Mouse (Mus musculus) lung, embryonic 16.5 days (tissue): ENCODE data around the gene Shcbp1l. TPM values are rescaled to one million over a fixed set of nuclear protein-coding genes. Genes with fewer than 3 reads are reported as not detected.
"Not testable (repeated sequence)": the region's sequence is repeated elsewhere in the genome, so short reads cannot be mapped to it uniquely, and the experiment has no call there.

Experiments used
- ATAC-seq: fragments of 200-750 bp; cut with Nextera tagmentation; 2 replicates; pipeline ENCODE4 v1.8.0; 2017; ENCODE audit warnings: low read depth, mild to moderate bottlenecking, moderate library complexity
- H3K27ac ChIP-seq: fragments of 300-500 bp; sonication (generic); 2 replicates; pipeline ENCODE4 v1.5.1; 2014; ENCODE audit warnings: mild to moderate bottlenecking, control low read depth, low read length
- H3K27me3 ChIP-seq: fragments of 300-500 bp; sonication (generic); 2 replicates; pipeline ENCODE4 v1.6.1; 2014; ENCODE audit warnings: low read depth, low read length, mixed read lengths; ENCODE audit not compliant: control insufficient read depth, insufficient read depth
- H3K36me3 ChIP-seq: fragments of 300-500 bp; sonication (generic); 2 replicates; pipeline ENCODE4 v1.6.1; 2014; ENCODE audit warnings: low read length; ENCODE audit not compliant: control insufficient read depth, insufficient read depth
- H3K4me1 ChIP-seq: fragments of 300-500 bp; sonication (generic); replicated peaks from 2 replicates; pipeline ENCODE4 v1.6.1; 2014; ENCODE audit warnings: low read length, mixed read lengths; ENCODE audit not compliant: control insufficient read depth, insufficient read depth
- H3K4me2 ChIP-seq: fragments of 300-500 bp; sonication (generic); 2 replicates; pipeline ENCODE4 v1.6.1; 2014; ENCODE audit warnings: low read depth, low read length, control low read depth
- H3K4me3 ChIP-seq: fragments of 300-500 bp; sonication (generic); 2 replicates; pipeline ENCODE4 v1.5.1; 2014; ENCODE audit warnings: mild to moderate bottlenecking, low read length, control low read depth
- H3K9ac ChIP-seq: fragments of 300-500 bp; sonication (generic); 2 replicates; pipeline ENCODE4 v1.6.1; 2014; ENCODE audit warnings: low read length, control low read depth
- H3K9me3 ChIP-seq: fragments of 300-500 bp; sonication (generic); 2 replicates; pipeline ENCODE4 v1.6.1; 2016; ENCODE audit warnings: low read length; ENCODE audit not compliant: control insufficient read depth
- WGBS: fragments of 180-500 bp; shearing (Covaris S2); extraction: QIAGEN DNeasy Blood & Tissue Kit; methylation state at CpG from one replicate; pipeline ENCODE4 v1.1.7; 2014; 5-methylcytosine and 5-hydroxymethylcytosine counted together
- polyA plus RNA-seq: library from polyadenylated mRNA; unstranded; fragments of >200 nt; fragmentation: Nextera tagmentation; extraction: Ambion mirVana; gene quantifications from 2 replicates; pipeline ENCODE4 v1.2.1, GENCODE M21; 2015

Shcbp1l gene
- polyA plus RNA-seq, 1 experiment from 2014 or later: 0.21 TPM

DNA sequence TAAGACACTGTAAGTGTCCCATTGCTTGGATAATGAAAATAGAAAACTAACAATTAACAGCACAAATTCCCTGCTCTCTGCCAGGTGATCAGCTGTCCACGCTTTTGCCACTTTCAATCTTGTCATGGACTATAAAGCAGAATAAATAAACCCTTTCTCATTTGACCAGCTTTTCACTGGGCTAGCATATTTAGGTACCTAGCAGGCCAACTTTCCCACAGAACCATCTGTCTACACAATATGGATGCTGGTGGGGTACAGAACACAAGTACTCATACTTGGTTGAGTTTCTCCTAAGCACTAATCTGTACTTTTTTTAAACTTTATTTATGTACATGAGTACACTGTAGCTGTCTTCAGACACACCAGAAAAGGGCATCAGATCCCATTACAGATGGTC lies 54.3 kb downstream of the Shcbp1l start:
- no peak overlapping the region for H3K9ac ChIP-seq
- ATAC-seq: no peak
- no peaks in the 10 kb centered on the region for H3K27me3 ChIP-seq
- WGBS: 94% methylated on average over 1 of the region's 1 CpGs
- H3K36me3 ChIP-seq: peaks cover 54% of the 10 kb centered on the region
- H3K4me3 ChIP-seq: no peak overlapping the region
- H3K4me1 ChIP-seq: peaks cover 7% of the 10 kb centered on the region
- H3K27ac ChIP-seq: no peak overlapping the region
- no peaks in the 10 kb centered on the region for H3K9me3 ChIP-seq
- no peak overlapping the region for H3K4me2 ChIP-seq

DNA sequence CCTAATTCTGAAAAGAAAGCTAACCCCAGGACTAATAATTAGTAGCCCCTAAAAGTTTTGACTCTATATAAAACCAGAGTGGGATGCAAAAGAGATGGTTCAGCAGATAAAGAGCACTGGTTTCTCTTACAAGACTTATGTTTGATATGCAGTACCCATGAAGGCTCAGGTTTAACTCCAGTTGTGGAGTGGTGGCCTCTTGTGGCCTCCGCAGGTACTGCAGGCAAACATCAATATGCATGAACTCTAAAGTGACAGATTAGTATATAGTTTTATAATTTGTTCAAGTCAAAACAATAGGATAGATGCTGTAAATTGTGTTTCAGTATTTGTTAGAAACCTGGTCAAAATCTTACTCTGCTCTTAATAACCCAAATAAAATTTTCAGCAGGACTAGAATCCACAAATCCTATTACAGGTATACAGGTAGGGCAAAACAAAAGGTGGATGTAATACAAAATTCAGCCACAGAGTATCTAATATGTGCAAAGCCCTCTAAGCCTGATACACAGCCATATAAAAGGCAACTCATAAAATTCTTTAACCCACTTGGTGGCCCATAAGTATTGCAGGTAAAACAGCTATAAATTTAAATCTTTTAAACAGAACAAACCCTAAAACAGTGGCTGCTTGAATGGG lies 55.5 kb downstream of the Shcbp1l start:
- peaks cover 46% of the 10 kb centered on the region for H3K36me3 ChIP-seq
- H3K9me3 ChIP-seq: no peaks in the 10 kb centered on the region
- H3K27ac ChIP-seq: no peak overlapping the region
- no peak overlapping the region for H3K4me3 ChIP-seq
- 26% methylated on average over 1 of the region's 1 CpGs for WGBS
- ATAC-seq: no peak
- no peaks in the 10 kb centered on the region for H3K27me3 ChIP-seq
- peaks cover 19% of the 10 kb centered on the region for H3K4me1 ChIP-seq
- no peak overlapping the region for H3K9ac ChIP-seq
- H3K4me2 ChIP-seq: no peak overlapping the region

GRCm38 (mm10) chr1:153481025-153481412 lies 56.1 kb downstream of the Shcbp1l start:
- Histone ChIP-seq H3K27me3 (no peaks in the 10 kb centered on the region), H3K9ac (no peak overlapping the region), H3K4me3 (no peak overlapping the region), H3K9me3 (no peaks in the 10 kb centered on the region), H3K4me2 (no peak overlapping the region), H3K36me3 (peaks cover 45% of the 10 kb centered on the region), H3K4me1 (peaks cover 20% of the 10 kb centered on the region), H3K27ac (no peak overlapping the region)
- ATAC-seq: peak; percentile 66
- 59% methylated on average over 1 of the region's 1 CpGs for WGBS

DNA sequence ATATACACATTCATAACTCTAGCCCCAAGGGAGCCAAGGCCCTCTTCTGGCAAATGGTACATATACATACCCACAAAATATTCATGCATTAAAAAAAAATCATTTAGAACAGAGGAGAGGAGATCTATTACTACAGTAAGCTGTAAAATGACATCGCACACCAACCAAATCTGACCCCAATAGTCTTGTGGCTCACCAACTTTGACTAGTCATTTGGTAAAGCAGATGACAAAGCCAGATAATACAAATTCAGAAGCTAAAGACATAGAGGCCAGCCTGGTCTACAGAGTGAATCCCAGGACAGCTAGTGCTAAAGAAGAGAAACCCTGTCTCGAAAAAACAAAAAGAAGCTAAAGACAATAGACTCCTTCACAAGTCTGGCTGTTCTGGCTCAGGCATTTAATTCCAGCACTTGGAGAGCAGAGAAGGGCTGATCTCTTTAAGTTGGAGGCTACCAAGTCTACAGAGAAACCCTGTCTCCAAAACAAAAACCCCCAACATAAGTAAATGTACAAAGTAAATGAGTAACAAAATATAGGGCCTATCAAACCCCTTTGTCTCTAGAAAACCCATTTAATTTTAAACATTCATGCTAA lies 60.3 kb downstream of the Shcbp1l start:
- ATAC-seq: no peak

GRCm38 (mm10) chr1:153486120-153486519 lies 61.2 kb downstream of the Shcbp1l start:
- not testable (repeated sequence) for H3K27ac ChIP-seq, ATAC-seq, H3K27me3 ChIP-seq, H3K9me3 ChIP-seq
- H3K36me3 ChIP-seq: peaks cover 15% of the 10 kb centered on the region
- peak overlapping the region; percentile 99 for H3K9ac ChIP-seq
- H3K4me2 ChIP-seq: peak overlapping the region; percentile 86
- 2% methylated on average over 6 of the region's 6 CpGs for WGBS
- peak overlapping the region; percentile 100 for H3K4me3 ChIP-seq
- H3K4me1 ChIP-seq: peaks cover 22% of the 10 kb centered on the region

More for the DNA sequence above, 60.3 kb downstream of the Shcbp1l start:
- Histone ChIP-seq H3K4me3 (peak overlapping the region; percentile 42), H3K4me1 (peaks cover 22% of the 10 kb centered on the region), H3K27me3 (no peaks in the 10 kb centered on the region), H3K9ac (peak overlapping the region; percentile 32), H3K27ac (no peak overlapping the region), H3K4me2 (peak overlapping the region; percentile 86), H3K9me3 (no peaks in the 10 kb centered on the region), H3K36me3 (peaks cover 23% of the 10 kb centered on the region)
- 37% methylated on average over 2 of the region's 2 CpGs for WGBS

DNA sequence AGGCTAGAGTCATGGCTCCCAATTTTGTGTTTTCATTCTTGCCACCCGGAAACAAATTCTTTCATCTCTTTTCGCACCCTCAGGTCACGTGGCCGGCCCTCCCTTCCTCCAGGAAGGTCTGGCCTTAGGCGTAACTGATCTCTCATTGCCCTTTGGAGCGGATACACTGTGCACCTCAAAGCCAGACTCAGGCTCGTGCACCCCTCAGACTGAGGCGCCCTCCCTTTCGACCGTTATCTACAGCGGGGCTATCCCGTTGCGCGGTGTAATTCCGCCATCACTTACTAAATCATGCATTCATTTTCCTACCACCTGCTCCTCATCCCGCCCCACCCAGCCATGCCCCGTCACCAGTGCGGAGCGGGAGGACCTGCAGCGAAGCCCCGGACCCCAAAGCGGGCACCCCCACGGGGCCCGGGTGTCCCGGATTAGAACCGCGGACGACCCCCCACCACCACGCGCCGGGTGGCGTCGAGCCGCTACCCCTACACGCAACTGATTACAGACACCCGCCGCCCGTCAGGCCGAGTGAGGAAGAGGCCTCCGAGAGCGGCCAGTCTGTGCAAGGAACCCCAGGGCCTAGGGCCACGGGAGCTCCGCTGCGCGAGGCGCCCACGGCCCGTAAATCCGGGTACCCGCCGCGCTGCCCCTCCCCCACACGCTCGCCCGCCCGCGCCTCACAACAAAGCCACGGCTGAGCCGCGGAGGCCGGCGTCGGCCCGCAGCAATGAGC lies 62.0 kb downstream of the Shcbp1l start:
- H3K9ac ChIP-seq: peak overlapping the region; percentile 99
- no peaks in the 10 kb centered on the region for H3K27me3 ChIP-seq
- H3K27ac ChIP-seq: peak overlapping the region; percentile 85
- peaks cover 22% of the 10 kb centered on the region for H3K4me1 ChIP-seq
- H3K4me3 ChIP-seq: peak overlapping the region; percentile 100
- H3K9me3 ChIP-seq: no peaks in the 10 kb centered on the region
- under 1% methylated on average over 47 of the region's 64 CpGs for WGBS
- peak; percentile 77 for ATAC-seq
- peak overlapping the region; percentile 86 for H3K4me2 ChIP-seq
- peaks cover 9% of the 10 kb centered on the region for H3K36me3 ChIP-seq

DNA sequence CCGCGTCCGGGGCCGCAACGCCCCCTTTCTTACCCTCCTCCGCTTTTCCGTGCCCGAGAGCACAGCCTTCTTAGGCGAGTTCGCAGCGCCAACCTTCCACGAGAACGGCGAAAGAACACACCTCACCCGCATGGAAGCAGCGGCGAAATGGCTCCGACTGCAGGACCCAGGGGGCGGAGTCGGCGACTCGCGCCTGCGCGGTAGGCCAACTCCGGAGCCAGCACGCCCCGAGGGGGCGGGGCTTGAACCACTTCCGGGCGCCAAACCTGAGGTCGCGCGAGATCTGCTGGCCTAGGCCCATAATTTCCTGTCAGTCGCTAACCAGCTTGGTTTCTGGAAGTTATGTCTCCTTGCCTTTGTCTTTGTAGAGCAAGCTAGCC lies 62.5 kb downstream of the Shcbp1l start, which contains the start of gene Dhx9:
Dhx9 (minus strand) TSS at position 161 of the 380 bp plus-strand sequence.
- H3K4me2 ChIP-seq: peak within 1 kb of the TSS; percentile 86
- peak within 1 kb of the TSS; percentile 100 for H3K4me3 ChIP-seq
- peak within 1 kb of the TSS; percentile 85 for H3K27ac ChIP-seq
- H3K9me3 ChIP-seq: no peaks in the 10 kb centered on the region
- 0% methylated on average over 31 of the region's 35 CpGs for WGBS
- no peaks in the 10 kb centered on the region for H3K27me3 ChIP-seq
- ATAC-seq: peak; percentile 93
- H3K36me3 ChIP-seq: peaks cover 4% of the 10 kb centered on the region; the same call in 1 of the 2 replicates
- H3K4me1 ChIP-seq: peaks cover 22% of the 10 kb centered on the region
- peak within 1 kb of the TSS; percentile 99 for H3K9ac ChIP-seq

DNA sequence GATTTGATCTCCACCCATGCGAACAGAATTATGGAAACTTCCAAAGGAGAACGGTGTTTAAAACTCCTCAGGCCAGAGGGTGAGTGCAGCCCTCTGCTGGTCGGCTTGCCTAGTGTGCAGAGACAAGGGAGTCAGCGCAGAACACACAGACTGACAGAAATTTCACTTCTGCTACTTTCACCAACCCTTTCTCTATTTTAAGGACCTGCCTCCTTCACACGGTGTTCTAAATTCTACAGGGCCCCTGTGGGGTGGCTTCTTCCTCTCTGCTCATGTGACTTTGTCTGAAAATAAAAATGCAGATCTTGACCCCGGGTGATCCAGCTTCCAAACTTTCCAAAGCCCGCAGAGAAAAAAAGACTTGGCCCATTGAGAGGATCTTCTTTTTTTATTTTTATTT lies 64.2 kb downstream of the Shcbp1l start:
- Histone ChIP-seq H3K27me3 (no peaks in the 10 kb centered on the region), H3K9ac (no peak overlapping the region), H3K4me3 (no peak overlapping the region), H3K9me3 (no peaks in the 10 kb centered on the region), H3K4me1 (peaks cover 16% of the 10 kb centered on the region), H3K4me2 (no peak overlapping the region), H3K36me3 (no peaks in the 10 kb centered on the region), H3K27ac (no peak overlapping the region)
- no peak for ATAC-seq
- WGBS: 49% methylated on average over 7 of the region's 7 CpGs

DNA sequence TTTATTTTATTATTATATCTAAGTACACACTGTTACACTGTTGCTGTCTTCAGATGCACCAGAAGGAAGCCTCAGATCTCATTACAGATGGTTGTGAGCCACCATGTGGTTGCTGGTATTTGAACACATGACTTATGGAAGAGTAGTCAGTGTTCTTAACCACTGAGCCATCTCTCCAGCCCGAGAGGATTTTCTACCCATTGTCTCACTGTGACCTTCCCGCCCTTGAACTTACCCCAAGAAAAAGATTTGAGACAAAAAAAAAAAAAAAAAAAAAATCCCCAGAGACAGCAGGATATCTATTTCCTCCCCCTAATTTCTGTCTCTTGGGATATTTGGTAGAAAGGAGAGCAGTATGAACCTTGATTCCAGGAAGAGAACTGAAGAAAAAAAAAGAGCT lies 64.6 kb downstream of the Shcbp1l start:
- WGBS: 61% methylated on average over 2 of the region's 2 CpGs
- Histone ChIP-seq H3K36me3 (no peaks in the 10 kb centered on the region), H3K4me3 (no peak overlapping the region), H3K27ac (no peak overlapping the region), H3K4me2 (no peak overlapping the region), H3K9ac (no peak overlapping the region), H3K4me1 (peaks cover 13% of the 10 kb centered on the region), H3K27me3 (no peaks in the 10 kb centered on the region), H3K9me3 (no peaks in the 10 kb centered on the region)
- no peak for ATAC-seq
